Mouse (Mus musculus): ENCODE results near the gene Prr9. TPM values are rescaled to one million over a fixed set of nuclear protein-coding genes. Genes with fewer than 3 reads are reported as not detected.

Prr9 gene
- not detected in 2 replicates for polyA plus RNA-seq (2012; rRNA removed)

DNA sequence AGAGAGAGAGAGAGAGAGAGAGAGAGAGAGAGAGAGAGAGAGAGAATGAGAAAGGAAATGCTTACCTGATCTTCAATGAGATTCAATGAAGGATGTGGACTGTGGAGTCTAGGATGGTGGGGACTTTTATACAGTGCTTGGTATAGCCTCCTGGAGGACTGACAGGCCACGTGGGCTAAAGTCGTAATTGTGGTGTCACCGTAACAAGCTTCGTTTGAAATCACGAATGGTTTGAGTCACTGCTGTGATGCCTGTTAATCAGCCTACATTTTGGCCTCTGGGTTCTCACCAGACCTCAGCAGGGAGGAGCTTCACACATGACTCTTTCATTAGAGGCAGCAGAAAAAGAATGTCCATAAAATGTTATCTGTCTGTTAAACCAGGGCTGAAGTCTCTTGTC lies at the start of gene Prr9:
Prr9 (minus strand) TSS at position 101 of the 400 bp plus-strand sequence.
- H3K4me3 ChIP-seq (replicated peaks; ENCODE audit: insufficient read depth, low read depth, low read length), result no peak within 1 kb of the TSS
- H3K4me1 ChIP-seq (ENCODE audit: control insufficient read depth, insufficient read depth, low read length), result no peaks in the 10 kb centered on the region
- TF ChIP-seq POLR2A (IDR thresholded peaks at IDR 0.05; ENCODE audit: borderline replicate concordance, insufficient read depth, low read length), result no peak
- no peak for TF ChIP-seq CTCF (IDR thresholded peaks at IDR 0.05; ENCODE audit: borderline replicate concordance, insufficient read depth, low read depth, low read length)
- H3K27ac ChIP-seq (ENCODE audit: insufficient read depth, low read length), result no peak within 1 kb of the TSS
- DNase-seq, result no peak
- H3K27me3 ChIP-seq (ENCODE audit: control insufficient read depth, insufficient read depth, low read length), result no peaks in the 10 kb centered on the region
- 62% methylated on average over 5 of the region's 5 CpGs for WGBS

DNA sequence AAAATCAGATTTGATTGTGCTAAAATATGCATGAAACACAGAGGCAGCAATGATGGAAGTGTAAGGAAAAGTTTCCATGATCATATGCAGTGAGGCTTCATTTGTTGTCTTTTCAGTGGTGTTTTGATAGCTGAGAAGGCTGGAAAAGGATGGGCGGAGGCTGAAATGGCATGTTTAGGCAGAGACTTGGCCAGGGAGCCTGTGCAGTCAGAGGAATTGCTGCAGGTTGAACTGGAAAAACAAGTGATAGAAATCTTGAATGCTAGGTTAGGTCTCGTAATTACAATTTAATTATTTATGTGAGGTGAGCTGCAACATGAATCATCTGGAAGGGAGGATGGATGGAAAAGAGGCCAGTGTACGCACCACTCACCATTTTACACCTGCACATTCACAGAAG lies 46.1 kb upstream of the Prr9 start:
- no peak overlapping the region for H3K27ac ChIP-seq (ENCODE audit: insufficient read depth, low read length)
- H3K4me3 ChIP-seq (replicated peaks; ENCODE audit: insufficient read depth, low read depth, low read length), result no peak overlapping the region
- WGBS, result 91% methylated on average over 3 of the region's 3 CpGs
- no peak for DNase-seq
- H3K4me1 ChIP-seq (ENCODE audit: control insufficient read depth, insufficient read depth, low read length), result no peaks in the 10 kb centered on the region
- TF ChIP-seq POLR2A (IDR thresholded peaks at IDR 0.05; ENCODE audit: borderline replicate concordance, insufficient read depth, low read length) (no peak), CTCF (IDR thresholded peaks at IDR 0.05; ENCODE audit: borderline replicate concordance, insufficient read depth, low read depth, low read length) (no peak)
- H3K27me3 ChIP-seq (ENCODE audit: control insufficient read depth, insufficient read depth, low read length), result no peaks in the 10 kb centered on the region

DNA sequence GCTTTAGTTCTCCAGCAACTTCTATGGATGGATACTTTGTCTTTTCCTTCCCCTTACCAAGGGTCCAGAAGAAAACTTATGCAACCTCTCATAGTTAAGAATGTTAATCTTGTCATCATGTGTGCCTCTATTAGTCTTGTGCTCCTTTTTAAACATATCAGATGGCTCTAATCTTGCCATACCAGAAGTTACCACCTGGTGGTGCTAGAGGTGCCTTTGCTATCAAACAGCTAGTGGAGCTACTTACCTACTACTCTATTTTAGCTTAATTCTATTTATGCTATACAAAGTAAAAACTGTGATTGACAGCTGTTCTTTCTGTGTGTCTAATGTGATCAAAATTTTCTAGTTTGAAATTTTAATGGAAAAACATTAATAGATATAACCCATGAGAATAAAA lies 29.6 kb upstream of the Prr9 start:
- TF ChIP-seq CTCF (IDR thresholded peaks at IDR 0.05; ENCODE audit: borderline replicate concordance, insufficient read depth, low read depth, low read length) (no peak), POLR2A (IDR thresholded peaks at IDR 0.05; ENCODE audit: borderline replicate concordance, insufficient read depth, low read length) (no peak)
- DNase-seq, result no peak

DNA sequence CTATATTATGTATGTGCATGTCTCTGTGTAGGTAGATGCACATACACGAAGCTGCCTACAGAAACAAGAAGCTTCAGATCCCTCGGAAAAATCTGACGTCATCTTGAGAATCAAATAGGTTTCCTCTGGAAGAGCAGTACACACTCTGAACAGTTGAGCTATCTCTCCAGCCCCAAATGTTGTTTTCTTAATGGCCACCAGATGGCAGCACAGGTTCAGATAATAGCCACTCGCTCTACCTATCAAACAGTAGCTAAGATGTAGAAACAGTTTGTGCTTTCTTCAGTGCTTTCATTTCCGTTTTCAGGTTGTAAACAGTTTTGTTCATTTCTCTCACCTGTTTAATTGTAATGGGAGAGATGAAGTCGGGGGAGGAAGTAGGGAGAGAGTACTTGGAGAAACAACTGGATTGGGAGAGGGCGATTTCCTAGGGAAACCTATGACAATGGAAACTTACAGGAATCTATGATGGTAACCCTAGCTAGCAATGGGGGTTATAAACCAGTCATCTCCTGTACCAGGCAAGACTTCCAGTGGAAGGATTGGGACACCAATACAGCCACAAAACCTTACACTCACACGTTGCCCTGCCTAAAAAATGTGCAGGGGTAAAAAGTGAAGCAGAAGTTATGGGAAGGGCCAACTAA lies 27.0 kb upstream of the Prr9 start:
- TF ChIP-seq CTCF (IDR thresholded peaks at IDR 0.05; ENCODE audit: borderline replicate concordance, insufficient read depth, low read depth, low read length), result peak; percentile 56; the same call in 1 of the 2 replicates
- no peak for TF ChIP-seq POLR2A (IDR thresholded peaks at IDR 0.05; ENCODE audit: borderline replicate concordance, insufficient read depth, low read length)
- 24% methylated on average over 8 of the region's 8 CpGs for WGBS
- no peaks in the 10 kb centered on the region for H3K4me1 ChIP-seq (ENCODE audit: control insufficient read depth, insufficient read depth, low read length)
- no peaks in the 10 kb centered on the region for H3K27me3 ChIP-seq (ENCODE audit: control insufficient read depth, insufficient read depth, low read length)
- peak; percentile 9 to 15 for DNase-seq
- no peak overlapping the region for H3K4me3 ChIP-seq (replicated peaks; ENCODE audit: insufficient read depth, low read depth, low read length)
- H3K27ac ChIP-seq (ENCODE audit: insufficient read depth, low read length), result no peak overlapping the region

More for the DNA sequence above, 29.6 kb upstream of the Prr9 start:
- Histone ChIP-seq H3K4me1 (ENCODE audit: control insufficient read depth, insufficient read depth, low read length) (no peaks in the 10 kb centered on the region), H3K27ac (ENCODE audit: insufficient read depth, low read length) (no peak overlapping the region), H3K4me3 (replicated peaks; ENCODE audit: insufficient read depth, low read depth, low read length) (no peak overlapping the region), H3K27me3 (ENCODE audit: control insufficient read depth, insufficient read depth, low read length) (no peaks in the 10 kb centered on the region)

DNA sequence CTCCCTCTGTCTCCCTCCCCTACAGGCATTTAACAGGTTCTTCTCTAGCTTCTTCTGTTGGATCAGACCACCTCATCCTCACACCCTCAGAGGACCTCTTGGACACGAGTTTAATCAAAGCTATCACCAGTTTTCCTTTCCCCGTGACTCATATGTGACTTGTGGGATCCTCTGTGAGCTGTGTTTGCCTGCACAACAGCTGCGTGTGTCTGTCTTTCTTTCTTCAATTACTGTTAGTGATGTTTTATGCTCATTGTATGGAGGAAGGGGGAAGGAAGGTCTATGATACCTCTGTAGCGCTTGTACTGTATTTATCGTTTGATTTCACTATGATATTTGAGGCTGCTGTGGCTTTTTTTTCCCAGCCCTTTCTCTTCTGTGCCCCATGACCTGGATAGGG lies 24.2 kb upstream of the Prr9 start:
- WGBS, result 72% methylated on average over 5 of the region's 5 CpGs
- no peaks in the 10 kb centered on the region for H3K27me3 ChIP-seq (ENCODE audit: control insufficient read depth, insufficient read depth, low read length)
- H3K4me3 ChIP-seq (replicated peaks; ENCODE audit: insufficient read depth, low read depth, low read length), result no peak overlapping the region
- DNase-seq, result no peak
- no peak overlapping the region for H3K27ac ChIP-seq (ENCODE audit: insufficient read depth, low read length)
- no peaks in the 10 kb centered on the region for H3K4me1 ChIP-seq (ENCODE audit: control insufficient read depth, insufficient read depth, low read length)
- TF ChIP-seq CTCF (IDR thresholded peaks at IDR 0.05; ENCODE audit: borderline replicate concordance, insufficient read depth, low read depth, low read length) (no peak), POLR2A (IDR thresholded peaks at IDR 0.05; ENCODE audit: borderline replicate concordance, insufficient read depth, low read length) (no peak)

DNA sequence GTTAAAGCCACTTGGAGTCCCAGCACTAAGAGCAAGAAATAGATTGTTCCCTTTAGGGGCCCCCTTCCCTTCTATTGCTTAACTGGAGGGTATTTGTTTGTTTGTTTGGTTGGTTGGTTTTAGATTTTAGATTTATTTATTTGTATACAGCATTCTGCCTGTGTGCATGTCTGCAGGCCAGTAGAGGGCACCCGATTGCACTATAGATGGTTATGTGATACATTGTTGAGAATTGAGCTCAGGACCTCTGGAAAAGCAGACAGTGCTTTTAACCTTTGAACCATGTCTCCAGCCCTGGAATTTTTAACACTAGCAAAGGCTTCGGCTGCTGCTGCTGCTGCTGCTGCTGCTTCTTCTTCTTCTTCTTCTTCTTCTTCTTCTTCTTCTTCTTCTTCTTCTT lies 23.7 kb upstream of the Prr9 start:
- Histone ChIP-seq H3K27me3 (ENCODE audit: control insufficient read depth, insufficient read depth, low read length) (no peaks in the 10 kb centered on the region), H3K4me3 (replicated peaks; ENCODE audit: insufficient read depth, low read depth, low read length) (no peak overlapping the region), H3K27ac (ENCODE audit: insufficient read depth, low read length) (no peak overlapping the region), H3K4me1 (ENCODE audit: control insufficient read depth, insufficient read depth, low read length) (no peaks in the 10 kb centered on the region)
- 48% methylated on average over 2 of the region's 2 CpGs for WGBS
- no peak for TF ChIP-seq CTCF (IDR thresholded peaks at IDR 0.05; ENCODE audit: borderline replicate concordance, insufficient read depth, low read depth, low read length)
- TF ChIP-seq POLR2A (IDR thresholded peaks at IDR 0.05; ENCODE audit: borderline replicate concordance, insufficient read depth, low read length), result no peak
- DNase-seq, result no peak

DNA sequence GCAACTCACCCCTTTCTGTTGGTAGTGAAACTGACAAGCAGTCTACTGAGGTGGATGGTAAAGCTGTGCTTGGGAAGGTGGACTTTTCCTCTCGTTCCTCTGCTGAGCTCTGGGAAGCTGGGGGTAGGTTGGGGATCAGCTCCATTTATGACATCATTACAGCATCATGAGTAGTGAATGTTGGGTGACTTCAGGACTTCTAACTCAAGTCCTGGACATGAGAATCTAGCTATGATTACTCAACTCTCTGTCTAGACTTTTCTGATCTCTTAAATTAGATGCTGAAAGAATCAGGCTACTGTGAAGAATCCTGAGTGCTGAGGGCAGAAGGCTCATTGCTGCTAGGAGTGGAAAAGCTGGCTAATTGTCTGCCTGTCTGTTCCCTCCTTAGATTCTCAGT lies 18.9 kb upstream of the Prr9 start, which contains the start of gene Lelp1:
Lelp1 (minus strand) TSS at position 101 of the 400 bp plus-strand sequence.
- Histone ChIP-seq H3K27me3 (ENCODE audit: control insufficient read depth, insufficient read depth, low read length) (no peaks in the 10 kb centered on the region), H3K27ac (ENCODE audit: insufficient read depth, low read length) (no peak within 1 kb of the TSS), H3K4me1 (ENCODE audit: control insufficient read depth, insufficient read depth, low read length) (no peaks in the 10 kb centered on the region), H3K4me3 (replicated peaks; ENCODE audit: insufficient read depth, low read depth, low read length) (no peak within 1 kb of the TSS)
- no peak for TF ChIP-seq CTCF (IDR thresholded peaks at IDR 0.05; ENCODE audit: borderline replicate concordance, insufficient read depth, low read depth, low read length)
- no peak for TF ChIP-seq POLR2A (IDR thresholded peaks at IDR 0.05; ENCODE audit: borderline replicate concordance, insufficient read depth, low read length)
- WGBS, result 53% methylated on average over 1 of the region's 1 CpGs
- DNase-seq, result no peak

DNA sequence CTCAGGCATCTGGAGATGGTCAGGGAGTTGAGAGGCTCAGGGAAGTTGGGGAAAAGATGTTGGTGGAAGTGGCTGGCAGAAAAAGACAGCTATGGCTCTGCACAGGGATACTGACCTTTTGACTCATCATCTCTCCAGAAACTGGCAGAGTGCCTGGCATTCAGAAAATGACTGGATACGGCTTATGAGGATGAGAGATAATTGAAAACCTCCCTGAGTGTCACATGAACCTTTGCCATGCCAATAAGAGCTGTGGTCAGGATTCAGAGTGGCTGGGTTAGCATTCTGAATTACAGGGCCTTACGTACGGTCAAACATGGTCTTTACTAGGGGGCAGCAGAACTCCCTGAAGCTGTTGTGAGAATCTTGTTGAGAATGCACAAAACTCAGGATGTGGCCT lies 2.8 kb downstream of the Prr9 start:
- Histone ChIP-seq H3K27ac (ENCODE audit: insufficient read depth, low read length) (no peak overlapping the region), H3K27me3 (ENCODE audit: control insufficient read depth, insufficient read depth, low read length) (no peaks in the 10 kb centered on the region), H3K4me1 (ENCODE audit: control insufficient read depth, insufficient read depth, low read length) (no peaks in the 10 kb centered on the region), H3K4me3 (replicated peaks; ENCODE audit: insufficient read depth, low read depth, low read length) (no peak overlapping the region)
- 57% methylated on average over 3 of the region's 3 CpGs for WGBS
- DNase-seq, result no peak
- TF ChIP-seq POLR2A (IDR thresholded peaks at IDR 0.05; ENCODE audit: borderline replicate concordance, insufficient read depth, low read length) (no peak), CTCF (IDR thresholded peaks at IDR 0.05; ENCODE audit: borderline replicate concordance, insufficient read depth, low read depth, low read length) (no peak)
